Mouse (Mus musculus): ENCODE measurements around the gene Slc27a3.

- TF ChIP-seq CTCF (IDR thresholded peaks at IDR 0.05; ENCODE audit: low read depth) (no peak), EP300 (IDR thresholded peaks at IDR 0.05; ENCODE audit: low read depth) (no peak)
Observed at GRCm38 (mm10) chr3:90392661-90393060, 2.9 kb upstream of the Slc27a3 start.
